Mouse (Mus musculus): ENCODE measurements around the gene Gtf2ird2.

Gene Gtf2ird2

GRCm38 (mm10) chr5:134268751-134269150 is 84.9 kb downstream of the Gtf2ird2 start:
- H3K9me3 ChIP-seq (ENCODE audit: low read length), result no peaks in the 10 kb centered on the region
- no peaks in the 10 kb centered on the region for H3K27me3 ChIP-seq (ENCODE audit: insufficient read depth, low read length)
- H3K4me3 ChIP-seq (replicated peaks; ENCODE audit: low read length), result no peak overlapping the region
- H3K4me1 ChIP-seq (replicated peaks; ENCODE audit: low read depth, low read length), result peaks cover 64% of the 10 kb centered on the region
- no peak for TF ChIP-seq NANOG (IDR thresholded peaks at IDR 0.05; ENCODE audit: borderline replicate concordance, low read length)
- no peak for TF ChIP-seq CTCF (conservative IDR thresholded peaks at IDR 0.05; ENCODE audit: low read length)
- no peak for TF ChIP-seq POU5F1 (IDR thresholded peaks at IDR 0.05; ENCODE audit: borderline replicate concordance, low read length)
- peaks cover 95% of the 10 kb centered on the region for H3K36me3 ChIP-seq (ENCODE audit: insufficient read depth, low read length)

- Histone ChIP-seq H3K4me3 (replicated peaks; ENCODE audit: low read length) (no peak overlapping the region), H3K9me3 (ENCODE audit: low read length) (no peaks in the 10 kb centered on the region)
- no peak for TF ChIP-seq CTCF (conservative IDR thresholded peaks at IDR 0.05; ENCODE audit: low read length)
- TF ChIP-seq POU5F1 (IDR thresholded peaks at IDR 0.05; ENCODE audit: borderline replicate concordance, low read length), result no peak
- no peak for TF ChIP-seq NANOG (IDR thresholded peaks at IDR 0.05; ENCODE audit: borderline replicate concordance, low read length)
Observed at GRCm38 (mm10) chr5:134269751-134270150, 85.9 kb downstream of the Gtf2ird2 start.

GRCm38 (mm10) chr5:134270566-134270965 is 86.7 kb downstream of the Gtf2ird2 start:
- Histone ChIP-seq H3K36me3 (ENCODE audit: insufficient read depth, low read length) (peaks cover 95% of the 10 kb centered on the region), H3K9me3 (ENCODE audit: low read length) (no peaks in the 10 kb centered on the region), H3K4me1 (replicated peaks; ENCODE audit: low read depth, low read length) (peaks cover 78% of the 10 kb centered on the region), H3K4me3 (replicated peaks; ENCODE audit: low read length) (no peak overlapping the region), H3K27me3 (ENCODE audit: insufficient read depth, low read length) (no peaks in the 10 kb centered on the region)
- no peak for TF ChIP-seq NANOG (IDR thresholded peaks at IDR 0.05; ENCODE audit: borderline replicate concordance, low read length)
- TF ChIP-seq POU5F1 (IDR thresholded peaks at IDR 0.05; ENCODE audit: borderline replicate concordance, low read length), result no peak
- TF ChIP-seq CTCF (conservative IDR thresholded peaks at IDR 0.05; ENCODE audit: low read length), result no peak

More at GRCm38 (mm10) chr5:134269751-134270150, 85.9 kb downstream of the Gtf2ird2 start:
- peaks cover 70% of the 10 kb centered on the region for H3K4me1 ChIP-seq (replicated peaks; ENCODE audit: low read depth, low read length)
- H3K27me3 ChIP-seq (ENCODE audit: insufficient read depth, low read length), result no peaks in the 10 kb centered on the region
- H3K36me3 ChIP-seq (ENCODE audit: insufficient read depth, low read length), result peaks cover 95% of the 10 kb centered on the region

GRCm38 (mm10) chr5:134271421-134271820 is 87.6 kb downstream of the Gtf2ird2 start:
- Histone ChIP-seq H3K9me3 (ENCODE audit: low read length) (no peaks in the 10 kb centered on the region), H3K27me3 (ENCODE audit: insufficient read depth, low read length) (no peaks in the 10 kb centered on the region), H3K4me1 (replicated peaks; ENCODE audit: low read depth, low read length) (peaks cover 80% of the 10 kb centered on the region), H3K36me3 (ENCODE audit: insufficient read depth, low read length) (peaks cover 94% of the 10 kb centered on the region), H3K4me3 (replicated peaks; ENCODE audit: low read length) (no peak overlapping the region)
- TF ChIP-seq NANOG (IDR thresholded peaks at IDR 0.05; ENCODE audit: borderline replicate concordance, low read length) (no peak), POU5F1 (IDR thresholded peaks at IDR 0.05; ENCODE audit: borderline replicate concordance, low read length) (no peak), CTCF (conservative IDR thresholded peaks at IDR 0.05; ENCODE audit: low read length) (no peak)

GRCm38 (mm10) chr5:134272761-134273160 is 88.9 kb downstream of the Gtf2ird2 start:
- Histone ChIP-seq H3K9me3 (ENCODE audit: low read length) (no peaks in the 10 kb centered on the region), H3K27me3 (ENCODE audit: insufficient read depth, low read length) (no peaks in the 10 kb centered on the region), H3K36me3 (ENCODE audit: insufficient read depth, low read length) (peaks cover 99% of the 10 kb centered on the region), H3K4me3 (replicated peaks; ENCODE audit: low read length) (no peak overlapping the region), H3K4me1 (replicated peaks; ENCODE audit: low read depth, low read length) (peaks cover 80% of the 10 kb centered on the region)
- TF ChIP-seq CTCF (conservative IDR thresholded peaks at IDR 0.05; ENCODE audit: low read length) (no peak), NANOG (IDR thresholded peaks at IDR 0.05; ENCODE audit: borderline replicate concordance, low read length) (no peak), POU5F1 (IDR thresholded peaks at IDR 0.05; ENCODE audit: borderline replicate concordance, low read length) (no peak)

GRCm38 (mm10) chr5:134273761-134274160 is 89.9 kb downstream of the Gtf2ird2 start:
- no peak overlapping the region for H3K4me3 ChIP-seq (replicated peaks; ENCODE audit: low read length)
- H3K36me3 ChIP-seq (ENCODE audit: insufficient read depth, low read length), result peaks cover 97% of the 10 kb centered on the region
- no peaks in the 10 kb centered on the region for H3K27me3 ChIP-seq (ENCODE audit: insufficient read depth, low read length)
- H3K4me1 ChIP-seq (replicated peaks; ENCODE audit: low read depth, low read length), result peaks cover 80% of the 10 kb centered on the region
- no peaks in the 10 kb centered on the region for H3K9me3 ChIP-seq (ENCODE audit: low read length)
- TF ChIP-seq NANOG (IDR thresholded peaks at IDR 0.05; ENCODE audit: borderline replicate concordance, low read length) (no peak), POU5F1 (IDR thresholded peaks at IDR 0.05; ENCODE audit: borderline replicate concordance, low read length) (no peak), CTCF (conservative IDR thresholded peaks at IDR 0.05; ENCODE audit: low read length) (no peak)
